Mouse (Mus musculus) MEL (cell line): Measurements from ENCODE around the gene Fhit. TPM values are rescaled to one million over a fixed set of nuclear protein-coding genes. Genes with fewer than 3 reads are reported as not detected.

ENCODE experiments used
- DNase-seq: peaks from one replicate; pipeline ENCODE4 v3.0.0; 2011; ENCODE audit warnings: low read depth, low spot score
- H3K27ac ChIP-seq: 2 replicates; pipeline ENCODE4 v1.5.1; 2012; ENCODE audit warnings: low read depth, mild to moderate bottlenecking, control low read depth, low read length, moderate library complexity; ENCODE audit not compliant: control insufficient read depth
- H3K27me3 ChIP-seq, 2 experiments: fragments of 150-350 bp in 1 of 2; sonication (generic) in 1 of 2; 2 replicates each; pipeline ENCODE4 v1.6.1; 2012; ENCODE audit warnings: low read length in 2 of 2, mild to moderate bottlenecking in 2 of 2, improper control_type of control experiment in 1 of 2, moderate library complexity in 1 of 2; ENCODE audit not compliant: insufficient read depth in 2 of 2, control insufficient read depth in 1 of 2
- H3K36me3 ChIP-seq, 2 experiments: 2 replicates each; pipeline ENCODE4 v1.6.1; 2012 to 2014; ENCODE audit warnings: low read length in 2 of 2, improper control_type of control experiment in 1 of 2, inconsistent platforms in 1 of 2, mild to moderate bottlenecking in 1 of 2; ENCODE audit not compliant: insufficient read depth in 2 of 2, control insufficient read depth in 1 of 2
- H3K4me1 ChIP-seq, 2 experiments: fragments of 150-350 bp in 1 of 2; sonication (generic) in 1 of 2; 2 replicates each; pipeline ENCODE4 v1.6.1; 2012; ENCODE audit warnings: low read length in 2 of 2, improper control_type of control experiment in 1 of 2, mild to moderate bottlenecking in 1 of 2; ENCODE audit not compliant: insufficient read depth in 2 of 2, control insufficient read depth in 1 of 2
- H3K4me3 ChIP-seq, 2 experiments: fragments of 150-350 bp in 1 of 2; sonication (generic) in 1 of 2; 2 replicates each; pipeline ENCODE4 v1.5.1; 2012; ENCODE audit warnings: low read depth in 2 of 2, low read length in 2 of 2, mild to moderate bottlenecking in 2 of 2, moderate library complexity in 2 of 2, control low read depth in 1 of 2, improper control_type of control experiment in 1 of 2; ENCODE audit not compliant: control insufficient read depth in 1 of 2, insufficient read depth in 1 of 2
- H3K79me2 ChIP-seq: 2 replicates; pipeline ENCODE4 v1.6.1; 2012; ENCODE audit warnings: mild to moderate bottlenecking, low read length, moderate library complexity; ENCODE audit not compliant: control insufficient read depth, poor library complexity, insufficient read depth
- H3K9ac ChIP-seq: 2 replicates; pipeline ENCODE4 v1.6.1; 2012; ENCODE audit warnings: low read depth, mild to moderate bottlenecking, control low read depth, low read length, moderate library complexity; ENCODE audit not compliant: control insufficient read depth, poor library complexity, severe bottlenecking
- H3K9me3 ChIP-seq: fragments of 150-350 bp; sonication (generic); replicated peaks from 2 replicates; pipeline ENCODE4 v1.6.1; 2012; ENCODE audit warnings: mild to moderate bottlenecking, low read length, improper control_type of control experiment, moderate library complexity; ENCODE audit not compliant: insufficient read depth
- BHLHE40 ChIP-seq: IDR thresholded peaks from 2 replicates; pipeline ENCODE4 v1.6.1; 2012; ENCODE audit warnings: low read depth, mild to moderate bottlenecking, inconsistent platforms, low read length, improper control_type of control experiment, borderline replicate concordance
- CHD1 ChIP-seq: IDR thresholded peaks from 2 replicates; pipeline ENCODE4 v1.6.1; 2012; ENCODE audit warnings: low read depth, mild to moderate bottlenecking, inconsistent platforms, low read length, improper control_type of control experiment
- CHD2 ChIP-seq: IDR thresholded peaks from 2 replicates; pipeline ENCODE4 v1.6.1; 2011; ENCODE audit warnings: low read length, improper control_type of control experiment
- E2F4 ChIP-seq: IDR thresholded peaks from 2 replicates; pipeline ENCODE4 v1.6.1; 2011; ENCODE audit warnings: low read depth, low read length, improper control_type of control experiment, borderline replicate concordance
- ELF1 ChIP-seq: IDR thresholded peaks from 2 replicates; pipeline ENCODE4 v1.6.1; 2014; ENCODE audit warnings: low read depth, mild to moderate bottlenecking, inconsistent platforms, low read length, improper control_type of control experiment, moderate library complexity
- ETS1 ChIP-seq: IDR thresholded peaks from 2 replicates; pipeline ENCODE4 v1.6.1; 2012; ENCODE audit warnings: low read depth, mild to moderate bottlenecking, inconsistent platforms, low read length, improper control_type of control experiment, moderate library complexity
- GATA1 ChIP-seq: IDR thresholded peaks from 2 replicates; pipeline ENCODE4 v1.6.1; 2011; ENCODE audit warnings: low read depth, low read length, improper control_type of control experiment
- JUND ChIP-seq: IDR thresholded peaks from 2 replicates; pipeline ENCODE4 v1.6.1; 2011; ENCODE audit warnings: low read depth, mild to moderate bottlenecking, improper control_type of control experiment, low read length
- KAT2A ChIP-seq: conservative IDR thresholded peaks from 2 replicates; pipeline ENCODE4 v1.6.1; 2012; ENCODE audit warnings: low read depth, low read length, improper control_type of control experiment, inconsistent platforms
- MAZ ChIP-seq: IDR thresholded peaks from 2 replicates; pipeline ENCODE4 v1.6.1; 2012; ENCODE audit warnings: low read depth, mild to moderate bottlenecking, inconsistent platforms, low read length, improper control_type of control experiment
- MEF2A ChIP-seq: IDR thresholded peaks from 2 replicates; pipeline ENCODE4 v1.6.1; 2014; ENCODE audit warnings: low read depth, mild to moderate bottlenecking, inconsistent platforms, low read length, improper control_type of control experiment; ENCODE audit not compliant: poor library complexity, insufficient replicate concordance, severe bottlenecking; ENCODE audit errors: extremely low read depth
- MXI1 ChIP-seq: IDR thresholded peaks from 2 replicates; pipeline ENCODE4 v1.6.1; 2011; ENCODE audit warnings: mild to moderate bottlenecking, low read depth, low read length, improper control_type of control experiment
- NELFE ChIP-seq: IDR thresholded peaks from 2 replicates; pipeline ENCODE4 v1.6.1; 2011; ENCODE audit warnings: low read depth, low read length, improper control_type of control experiment
- RCOR1 ChIP-seq: IDR thresholded peaks from 2 replicates; pipeline ENCODE4 v1.6.1; 2012; ENCODE audit warnings: low read depth, mild to moderate bottlenecking, inconsistent platforms, low read length, improper control_type of control experiment
- SIN3A ChIP-seq: IDR thresholded peaks from 2 replicates; pipeline ENCODE4 v1.6.1; 2012; ENCODE audit warnings: low read length, improper control_type of control experiment, inconsistent platforms
- SMC3 ChIP-seq: IDR thresholded peaks from 2 replicates; pipeline ENCODE4 v1.6.1; 2011; ENCODE audit warnings: low read depth, low read length, improper control_type of control experiment
- TAL1 ChIP-seq: IDR thresholded peaks from 2 replicates; pipeline ENCODE4 v1.6.1; 2012; ENCODE audit warnings: mild to moderate bottlenecking, inconsistent platforms, low read length, moderate library complexity, mixed read lengths
- TBP ChIP-seq: IDR thresholded peaks from 2 replicates; pipeline ENCODE4 v1.8.0; 2011; ENCODE audit warnings: low read depth, low read length, improper control_type of control experiment
- TCF12 ChIP-seq: IDR thresholded peaks from 2 replicates; pipeline ENCODE4 v1.6.1; 2014; ENCODE audit warnings: low read depth, mild to moderate bottlenecking, inconsistent platforms, low read length, improper control_type of control experiment, moderate library complexity
- ZKSCAN1 ChIP-seq: IDR thresholded peaks from 2 replicates; pipeline ENCODE4 v1.6.1; 2012; ENCODE audit warnings: low read depth, mild to moderate bottlenecking, inconsistent platforms, low read length, improper control_type of control experiment, moderate library complexity
- ZMIZ1 ChIP-seq: IDR thresholded peaks from 2 replicates; pipeline ENCODE4 v1.6.1; 2012; ENCODE audit warnings: low read depth, mild to moderate bottlenecking, inconsistent platforms, low read length, improper control_type of control experiment, moderate library complexity
- polyA plus RNA-seq, 2 experiments: library from polyadenylated mRNA; stranded (reverse) in 1 of 2; unstranded in 1 of 2; fragments of >175 nt in 1 of 2; fragments of >200 nt in 1 of 2; gene quantifications; 2 replicates each; pipeline versions ENCODE4 v1.2.1 to v1.2.4; 2012; ENCODE audit warnings: low replicate concordance in 2 of 2, low read depth in 1 of 2; ENCODE audit not compliant: insufficient read length in 2 of 2, insufficient read depth in 1 of 2, missing spikeins in 1 of 2
- total RNA-seq: library from RNA; depleted of rRNA; stranded (reverse); fragments of 300-350 nt; gene quantifications from 2 replicates; pipeline ENCODE4 v1.2.3, GENCODE M21; 2012

Fhit gene
- total and polyA plus RNA-seq, 3 experiments, result 0.77 to 1.3 TPM; not detected in 1

- H3K4me1 ChIP-seq, result peaks cover 2 to 3% of the 10 kb centered on the region in 2 experiments; a peak in 3 of 4 replicates
- no peaks in the 10 kb centered on the region for H3K79me2 ChIP-seq
- no peaks in the 10 kb centered on the region for H3K27me3 ChIP-seq
- no peak overlapping the region for H3K9ac ChIP-seq
- H3K4me3 ChIP-seq, result no peak overlapping the region
- no peaks in the 10 kb centered on the region for H3K9me3 ChIP-seq
- DNase-seq, result peak; percentile 30
- TF ChIP-seq JUND, result no peak
- TF ChIP-seq MAZ, result no peak
- TF ChIP-seq SMC3, result no peak
- no peak for TF ChIP-seq SIN3A
- TF ChIP-seq ELF1, result no peak
- peaks cover 0 to 3% of the 10 kb centered on the region in 2 experiments; a peak in 2 of 4 replicates for H3K36me3 ChIP-seq
- no peak overlapping the region for H3K27ac ChIP-seq
Measured at GRCm38 (mm10) chr14:10312190-10312589, 849.6 kb downstream of the Fhit start.

- no peak for DNase-seq
- Histone ChIP-seq H3K9ac (no peak overlapping the region), H3K79me2 (no peaks in the 10 kb centered on the region), H3K9me3 (no peaks in the 10 kb centered on the region), H3K27ac (no peak overlapping the region), H3K27me3 (no peaks in the 10 kb centered on the region), H3K36me3 (no peaks in the 10 kb centered on the region), H3K4me1 (no peaks in the 10 kb centered on the region), H3K4me3 (no peak overlapping the region)
- TF ChIP-seq MEF2A (no peak), ZMIZ1 (no peak), ETS1 (no peak), GATA1 (no peak), E2F4 (no peak), BHLHE40 (no peak), KAT2A (no peak), NELFE (no peak), ELF1 (no peak), RCOR1 (no peak), SMC3 (no peak), CHD2 (no peak)
Measured at GRCm38 (mm10) chr14:10305286-10305685, 856.5 kb downstream of the Fhit start.

- H3K27ac ChIP-seq, result no peak overlapping the region
- no peak overlapping the region for H3K9ac ChIP-seq
- H3K4me3 ChIP-seq, result no peak overlapping the region
- TF ChIP-seq GATA1 (no peak), TCF12 (no peak), ETS1 (no peak), MEF2A (no peak), CHD1 (no peak), CHD2 (no peak), ZKSCAN1 (no peak), TBP (no peak), MXI1 (no peak), TAL1 (no peak)
- H3K27me3 ChIP-seq, result no peaks in the 10 kb centered on the region
- H3K79me2 ChIP-seq, result no peaks in the 10 kb centered on the region
- no peaks in the 10 kb centered on the region for H3K4me1 ChIP-seq
- H3K9me3 ChIP-seq, result no peaks in the 10 kb centered on the region
- H3K36me3 ChIP-seq, result no peaks in the 10 kb centered on the region
- no peak for DNase-seq
Measured at GRCm38 (mm10) chr14:10301497-10301896, 860.3 kb downstream of the Fhit start.
